Mouse (Mus musculus) thymus, adult 2 months (tissue): ENCODE results near the gene Tango6. TPM values are rescaled to one million over a fixed set of nuclear protein-coding genes. Genes with fewer than 3 reads are reported as not detected.

ENCODE experiments used
- DNase-seq: peaks from one replicate; pipeline ENCODE4 v3.0.0; 2021
- H3K27ac ChIP-seq: fragments of 200-500 bp; 2 replicates; pipeline ENCODE4 v1.5.1; 2012; ENCODE audit warnings: low read length, control low read depth; ENCODE audit not compliant: control insufficient read depth, insufficient read depth
- H3K27me3 ChIP-seq: fragments of 200-500 bp; 2 replicates; pipeline ENCODE4 v1.6.1; 2012; ENCODE audit warnings: mild to moderate bottlenecking, low read length, moderate library complexity, mixed read lengths; ENCODE audit not compliant: control insufficient read depth, insufficient read depth
- H3K36me3 ChIP-seq: fragments of 200-500 bp; 2 replicates; pipeline ENCODE4 v1.6.1; 2012; ENCODE audit warnings: mild to moderate bottlenecking, low read length, moderate library complexity; ENCODE audit not compliant: control insufficient read depth, insufficient read depth
- H3K4me1 ChIP-seq: fragments of 200-500 bp; replicated peaks from 2 replicates; pipeline ENCODE4 v1.6.1; 2012; ENCODE audit warnings: low read length; ENCODE audit not compliant: control insufficient read depth, insufficient read depth
- H3K4me3 ChIP-seq: fragments of 200-500 bp; 2 replicates; pipeline ENCODE4 v1.5.1; 2012; ENCODE audit warnings: mild to moderate bottlenecking, low read length, control low read depth, moderate library complexity; ENCODE audit not compliant: control insufficient read depth, insufficient read depth
- CTCF ChIP-seq: fragments of 200-500 bp; IDR thresholded peaks from 2 replicates; pipeline ENCODE4 v1.5.1; 2012; ENCODE audit warnings: mild to moderate bottlenecking, control low read depth, low read length, moderate library complexity, borderline replicate concordance; ENCODE audit not compliant: control insufficient read depth, poor library complexity, insufficient read depth; ENCODE audit errors: extremely low read depth
- POLR2A ChIP-seq: fragments of 200-500 bp; IDR thresholded peaks from 2 replicates; pipeline ENCODE4 v1.6.1; 2012; ENCODE audit warnings: mild to moderate bottlenecking, low read length, control low read depth, moderate library complexity; ENCODE audit not compliant: control insufficient read depth, poor library complexity, insufficient read depth; ENCODE audit errors: extremely low read depth
- WGBS: fragments of 180-500 bp; shearing (Covaris S2); methylation state at CpG from one replicate; pipeline ENCODE4 v1.1.7; 2018; 5-methylcytosine and 5-hydroxymethylcytosine counted together
- polyA plus RNA-seq: library from polyadenylated mRNA; depleted of rRNA; stranded (reverse); fragments of >200 nt; gene quantifications from 2 replicates; pipeline ENCODE4 v1.2.3, GENCODE M21; 2012

The Tango6 gene
- polyA plus RNA-seq, 1 experiment, result 6.4 TPM

DNA sequence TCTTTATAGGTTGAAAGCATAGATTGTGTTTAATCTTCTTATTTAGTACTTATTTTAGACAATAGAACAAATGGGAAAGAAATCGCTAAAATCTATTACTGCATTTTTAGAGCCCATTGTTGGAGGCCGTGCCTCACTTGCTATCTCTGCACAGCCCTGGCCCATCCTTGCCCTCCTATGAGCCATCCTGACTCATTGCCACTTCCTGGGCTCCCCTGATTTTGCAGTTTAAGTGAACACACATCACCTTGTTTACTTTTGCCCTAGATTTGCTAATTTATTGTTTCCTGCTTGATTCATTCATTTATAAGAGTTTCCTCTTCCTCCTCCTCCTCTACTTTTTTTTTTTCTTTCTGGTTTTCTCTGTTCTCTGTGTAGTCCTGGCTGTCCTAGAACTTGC lies 55.0 kb downstream of the Tango6 start:
- no peaks in the 10 kb centered on the region for H3K27me3 ChIP-seq
- no peak overlapping the region for H3K4me3 ChIP-seq
- no peaks in the 10 kb centered on the region for H3K4me1 ChIP-seq
- peaks cover 21% of the 10 kb centered on the region for H3K36me3 ChIP-seq
- TF ChIP-seq POLR2A (no peak), CTCF (no peak)
- 95% methylated on average over 2 of the region's 2 CpGs for WGBS
- DNase-seq, result no peak
- H3K27ac ChIP-seq, result no peak overlapping the region

DNA sequence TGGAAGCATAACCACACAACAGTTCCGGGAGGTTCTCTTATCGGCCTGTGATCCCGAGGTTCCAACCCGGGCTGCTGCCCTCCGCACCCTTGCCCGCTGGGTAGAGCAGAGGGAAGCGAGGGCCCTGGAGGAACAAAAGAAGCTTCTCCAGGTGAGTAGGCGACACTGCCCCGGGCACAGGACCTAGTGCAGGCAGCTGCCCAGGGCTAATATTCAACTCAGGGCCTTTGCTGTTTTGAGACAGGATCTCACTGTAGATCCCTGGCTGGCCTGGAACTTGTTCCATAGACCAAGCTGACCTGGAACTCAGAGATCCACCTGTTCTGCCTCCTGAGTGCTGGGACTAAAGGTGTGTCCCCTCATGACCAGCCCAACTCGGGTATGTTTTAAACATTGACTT lies 59.5 kb downstream of the Tango6 start:
- H3K4me3 ChIP-seq, result no peak overlapping the region

DNA sequence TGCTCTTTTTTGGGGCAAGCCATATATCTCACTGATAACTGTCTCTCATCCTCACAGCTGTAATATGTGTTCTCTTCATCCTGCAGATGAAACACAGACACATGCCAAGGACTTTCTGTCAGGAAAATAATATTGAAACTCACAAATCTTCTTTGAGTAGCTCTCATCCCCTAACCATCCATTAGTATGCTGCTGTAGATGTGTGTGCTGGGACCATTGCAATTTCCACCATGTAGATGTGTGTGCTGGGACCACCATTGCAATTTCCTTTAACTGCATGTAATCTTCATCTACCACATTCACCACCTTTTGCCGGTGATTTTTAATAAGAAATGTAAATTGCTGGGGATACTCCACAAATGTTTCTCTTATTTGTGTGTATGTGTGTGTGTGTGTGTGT lies 60.5 kb downstream of the Tango6 start:
- 98% methylated on average over 1 of the region's 1 CpGs for WGBS
- peaks cover 15% of the 10 kb centered on the region for H3K36me3 ChIP-seq
- no peaks in the 10 kb centered on the region for H3K27me3 ChIP-seq
- H3K27ac ChIP-seq, result no peak overlapping the region
- no peak overlapping the region for H3K4me3 ChIP-seq
- no peak for DNase-seq
- no peaks in the 10 kb centered on the region for H3K4me1 ChIP-seq
- TF ChIP-seq POLR2A (no peak), CTCF (no peak)

More for the DNA sequence above, 59.5 kb downstream of the Tango6 start:
- Histone ChIP-seq H3K36me3 (peaks cover 15% of the 10 kb centered on the region), H3K4me1 (no peaks in the 10 kb centered on the region), H3K27ac (no peak overlapping the region), H3K27me3 (no peaks in the 10 kb centered on the region)
- 95% methylated on average over 10 of the region's 10 CpGs for WGBS
- TF ChIP-seq CTCF (no peak), POLR2A (no peak)
- DNase-seq, result no peak

DNA sequence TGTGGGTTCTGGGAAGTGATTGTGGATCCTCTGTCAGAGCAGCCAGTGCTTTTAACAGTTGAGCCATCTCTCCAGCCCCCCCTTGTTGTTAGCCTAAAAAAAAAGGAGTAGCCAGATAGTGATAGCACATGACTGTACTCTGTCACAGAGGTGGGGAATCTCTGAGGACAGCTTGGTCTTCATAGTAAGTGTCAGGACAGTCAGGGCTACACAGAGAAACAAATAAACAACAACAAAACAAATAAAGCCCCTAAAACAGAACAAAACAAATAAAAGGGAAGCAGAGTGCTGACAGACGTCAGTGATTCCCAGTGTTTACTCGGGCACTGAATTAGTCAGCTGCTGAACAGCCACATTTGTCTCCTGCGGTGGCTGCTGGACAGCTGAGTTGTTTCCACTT lies 70.6 kb downstream of the Tango6 start:
- TF ChIP-seq CTCF (no peak), POLR2A (no peak)
- Histone ChIP-seq H3K36me3 (no peaks in the 10 kb centered on the region), H3K27ac (no peak overlapping the region), H3K27me3 (no peaks in the 10 kb centered on the region), H3K4me3 (no peak overlapping the region), H3K4me1 (no peaks in the 10 kb centered on the region)
- DNase-seq, result no peak
- 95% methylated on average over 3 of the region's 3 CpGs for WGBS

DNA sequence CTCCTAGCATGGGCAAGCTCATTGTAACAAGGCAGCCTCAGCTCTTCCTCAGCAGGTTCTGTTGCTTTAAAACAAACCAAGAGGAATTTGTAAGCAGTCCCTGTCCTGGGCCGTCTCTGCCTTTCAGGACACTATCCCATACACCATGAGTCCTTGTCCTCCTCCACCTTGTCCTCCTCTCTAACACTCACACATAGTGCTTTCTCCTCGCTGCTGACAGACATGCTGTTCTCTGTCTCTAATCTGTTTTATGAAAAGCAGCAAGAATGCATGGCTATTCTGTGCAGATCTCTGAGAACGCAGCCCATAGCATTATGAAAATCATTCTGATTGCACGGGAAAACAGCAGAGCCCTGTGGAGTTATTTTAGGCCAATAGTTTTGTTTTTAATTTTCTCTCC lies 78.4 kb downstream of the Tango6 start:
- Histone ChIP-seq H3K27me3 (no peaks in the 10 kb centered on the region), H3K4me3 (no peak overlapping the region), H3K4me1 (no peaks in the 10 kb centered on the region), H3K36me3 (no peaks in the 10 kb centered on the region), H3K27ac (no peak overlapping the region)
- WGBS, result 95% methylated on average over 4 of the region's 4 CpGs
- DNase-seq, result no peak
- TF ChIP-seq POLR2A, result no peak
- TF ChIP-seq CTCF, result no peak

DNA sequence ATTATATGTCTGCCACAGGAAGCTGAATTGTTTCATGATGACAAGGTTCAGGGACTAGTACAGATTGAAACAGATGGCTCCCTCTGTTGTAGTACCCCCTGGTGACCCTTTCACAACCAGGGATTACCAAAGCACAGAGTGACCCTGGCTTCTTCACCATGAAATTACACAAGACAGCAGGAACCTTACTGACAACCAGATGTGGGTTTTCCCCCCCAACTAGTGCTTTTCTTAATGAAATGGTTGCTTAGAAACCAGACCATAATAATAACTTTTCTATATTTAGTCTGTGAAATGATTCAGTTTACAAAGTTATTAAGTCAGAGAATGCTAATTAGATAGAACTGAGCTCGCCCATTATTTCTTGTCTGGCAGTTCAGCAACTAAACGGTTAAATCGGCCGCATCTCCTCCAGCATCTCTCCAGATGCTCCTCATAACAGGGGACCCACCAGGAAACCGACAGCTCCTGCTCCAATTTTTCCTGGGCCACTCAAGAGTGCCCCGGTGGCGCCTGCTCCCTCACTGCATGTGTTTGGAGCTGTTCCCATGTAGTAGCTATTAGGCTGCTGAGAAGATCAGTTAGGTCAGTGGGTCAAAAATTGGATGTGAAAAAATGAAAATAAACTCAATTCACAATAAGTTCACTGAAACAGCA lies 79.1 kb downstream of the Tango6 start:
- H3K36me3 ChIP-seq, result no peaks in the 10 kb centered on the region
- no peak overlapping the region for H3K4me3 ChIP-seq
- 89% methylated on average over 7 of the region's 7 CpGs for WGBS
- no peak for DNase-seq
- H3K27ac ChIP-seq, result no peak overlapping the region
- H3K4me1 ChIP-seq, result no peaks in the 10 kb centered on the region
- no peaks in the 10 kb centered on the region for H3K27me3 ChIP-seq
- TF ChIP-seq POLR2A (no peak), CTCF (no peak)

DNA sequence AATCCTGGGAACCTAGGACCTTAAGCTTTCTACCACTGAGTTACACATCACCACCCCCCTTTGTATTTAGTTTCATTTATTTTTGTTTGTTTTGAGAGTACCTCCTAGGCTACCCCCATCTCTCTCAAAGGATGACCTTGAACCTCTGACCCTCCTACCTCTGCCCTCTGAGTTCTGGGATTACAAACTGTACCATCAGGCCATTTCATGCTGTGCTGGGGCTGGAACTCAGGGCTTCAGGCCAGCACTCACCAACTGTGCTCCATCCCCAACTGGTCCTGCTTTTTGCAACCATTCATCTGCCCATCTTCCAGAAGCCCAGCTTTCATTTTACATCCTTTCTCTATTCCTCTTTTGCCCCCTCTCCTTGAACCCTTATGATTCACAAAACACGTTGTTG lies 81.7 kb downstream of the Tango6 start:
- Histone ChIP-seq H3K27ac (no peak overlapping the region), H3K4me3 (no peak overlapping the region), H3K27me3 (no peaks in the 10 kb centered on the region), H3K36me3 (no peaks in the 10 kb centered on the region), H3K4me1 (no peaks in the 10 kb centered on the region)
- 100% methylated on average over 1 of the region's 1 CpGs for WGBS
- no peak for TF ChIP-seq CTCF
- TF ChIP-seq POLR2A, result no peak
- no peak for DNase-seq
